Mouse (Mus musculus): ENCODE results near the gene Car8. TPM values are rescaled to one million over a fixed set of nuclear protein-coding genes. Genes with fewer than 3 reads are reported as not detected.

Car8 gene
- total and polyA plus RNA-seq, 3 experiments, result 0.31 TPM; not detected in 1

GRCm38 (mm10) chr4:8218941-8219340, 19.9 kb downstream of the Car8 start:
- peaks cover 0 to 18% of the 10 kb centered on the region in 2 experiments; a peak in 2 of 4 replicates for H3K36me3 ChIP-seq (ENCODE audit: control insufficient read depth in 1 of 2, insufficient read depth in 2 of 2, low read length in 2 of 2)
- H3K9me3 ChIP-seq (replicated peaks; ENCODE audit: insufficient read depth, low read length), result no peaks in the 10 kb centered on the region
- H3K27ac ChIP-seq (ENCODE audit: control insufficient read depth, low read depth, low read length), result no peak overlapping the region
- no peak for TF ChIP-seq GABPA (IDR thresholded peaks at IDR 0.05; ENCODE audit: low read depth, low read length)
- no peak for TF ChIP-seq NELFE (IDR thresholded peaks at IDR 0.05; ENCODE audit: low read depth, low read length)
- no peak for TF ChIP-seq ELF1 (IDR thresholded peaks at IDR 0.05; ENCODE audit: low read depth, low read length)
- TF ChIP-seq USF1 (IDR thresholded peaks at IDR 0.05; ENCODE audit: low read depth, low read length), result no peak
- TF ChIP-seq RCOR1 (IDR thresholded peaks at IDR 0.05; ENCODE audit: low read depth, low read length), result no peak
- TF ChIP-seq TAL1 (IDR thresholded peaks at IDR 0.05; ENCODE audit: low read length), result no peak
- TF ChIP-seq ZC3H11A (IDR thresholded peaks at IDR 0.05; ENCODE audit: low read depth, low read length), result no peak
- no peak for TF ChIP-seq USF2 (IDR thresholded peaks at IDR 0.05; ENCODE audit: borderline replicate concordance in 1 of 2, insufficient read depth in 1 of 2, low read depth in 1 of 2, low read length in 2 of 2)
- TF ChIP-seq CHD1 (IDR thresholded peaks at IDR 0.05; ENCODE audit: low read depth, low read length), result no peak
- TF ChIP-seq POLR2A (IDR thresholded peaks at IDR 0.05; ENCODE audit: control insufficient read depth in 1 of 2, insufficient read depth in 1 of 2, low read depth in 1 of 2, low read length in 2 of 2, poor library complexity in 1 of 2), result no peak
- H3K79me2 ChIP-seq (ENCODE audit: control insufficient read depth, insufficient read depth, low read length, poor library complexity), result no peaks in the 10 kb centered on the region
- no peak overlapping the region for H3K9ac ChIP-seq (ENCODE audit: control insufficient read depth, low read depth, low read length, poor library complexity, severe bottlenecking)
- no peak for DNase-seq (ENCODE audit: low read depth, low spot score)
- no peak overlapping the region for H3K4me3 ChIP-seq (ENCODE audit: control insufficient read depth in 1 of 2, insufficient read depth in 1 of 2, low read depth in 2 of 2, low read length in 2 of 2)
- H3K4me1 ChIP-seq (ENCODE audit: control insufficient read depth in 1 of 2, insufficient read depth in 2 of 2, low read length in 2 of 2), result peaks cover 9 to 22% of the 10 kb centered on the region in 2 experiments
- no peaks in the 10 kb centered on the region for H3K27me3 ChIP-seq (ENCODE audit: control insufficient read depth in 1 of 2, insufficient read depth in 2 of 2, low read length in 2 of 2)

GRCm38 (mm10) chr4:8218004-8218403, 20.8 kb downstream of the Car8 start:
- Histone ChIP-seq H3K9me3 (replicated peaks; ENCODE audit: insufficient read depth, low read length) (no peaks in the 10 kb centered on the region), H3K27me3 (ENCODE audit: control insufficient read depth in 1 of 2, insufficient read depth in 2 of 2, low read length in 2 of 2) (no peaks in the 10 kb centered on the region), H3K36me3 (ENCODE audit: control insufficient read depth in 1 of 2, insufficient read depth in 2 of 2, low read length in 2 of 2) (peaks cover 0 to 18% of the 10 kb centered on the region in 2 experiments; a peak in 2 of 4 replicates), H3K4me1 (ENCODE audit: control insufficient read depth in 1 of 2, insufficient read depth in 2 of 2, low read length in 2 of 2) (peaks cover 9 to 22% of the 10 kb centered on the region in 2 experiments), H3K27ac (ENCODE audit: control insufficient read depth, low read depth, low read length) (peak overlapping the region; percentile 25; the same call in 1 of the 2 replicates), H3K9ac (ENCODE audit: control insufficient read depth, low read depth, low read length, poor library complexity, severe bottlenecking) (no peak overlapping the region), H3K4me3 (ENCODE audit: control insufficient read depth in 1 of 2, insufficient read depth in 1 of 2, low read depth in 2 of 2, low read length in 2 of 2) (no peak overlapping the region), H3K79me2 (ENCODE audit: control insufficient read depth, insufficient read depth, low read length, poor library complexity) (no peaks in the 10 kb centered on the region)
- peak; percentile 87 for DNase-seq (ENCODE audit: low read depth, low spot score)
- TF ChIP-seq USF2 (IDR thresholded peaks at IDR 0.05; ENCODE audit: borderline replicate concordance in 1 of 2, insufficient read depth in 1 of 2, low read depth in 1 of 2, low read length in 2 of 2), result peak in 1 of 2 experiments; percentile 46; a peak in 1 of 4 replicates
- no peak for TF ChIP-seq BHLHE40 (IDR thresholded peaks at IDR 0.05; ENCODE audit: borderline replicate concordance, low read depth, low read length)
- no peak for TF ChIP-seq GABPA (IDR thresholded peaks at IDR 0.05; ENCODE audit: low read depth, low read length)
- TF ChIP-seq JUND (IDR thresholded peaks at IDR 0.05; ENCODE audit: low read depth, low read length), result peak; percentile 87; the same call in 1 of the 2 replicates
- peak; percentile 82 to 83 for TF ChIP-seq EP300 (IDR thresholded peaks at IDR 0.05; ENCODE audit: low read depth in 1 of 2, low read length in 2 of 2)
- no peak for TF ChIP-seq CHD1 (IDR thresholded peaks at IDR 0.05; ENCODE audit: low read depth, low read length)
- peak; percentile 62 for TF ChIP-seq SIN3A (IDR thresholded peaks at IDR 0.05; ENCODE audit: low read length)
- TF ChIP-seq ELF1 (IDR thresholded peaks at IDR 0.05; ENCODE audit: low read depth, low read length), result no peak
- peak; percentile 87 for TF ChIP-seq MAX (IDR thresholded peaks at IDR 0.05; ENCODE audit: low read length)
- no peak for TF ChIP-seq E2F4 (IDR thresholded peaks at IDR 0.05; ENCODE audit: borderline replicate concordance, low read depth, low read length)
- TF ChIP-seq MAFK (IDR thresholded peaks at IDR 0.05; ENCODE audit: borderline replicate concordance, low read depth, low read length), result 0 out of 2 replicates have a peak, but pooled peaks have one; percentile 9
- no peak for TF ChIP-seq CHD2 (IDR thresholded peaks at IDR 0.05; ENCODE audit: low read length)
- TF ChIP-seq RCOR1 (IDR thresholded peaks at IDR 0.05; ENCODE audit: low read depth, low read length), result no peak; the same call in 1 of the 2 replicates
- TF ChIP-seq POLR2AphosphoS5 (IDR thresholded peaks at IDR 0.05; ENCODE audit: borderline replicate concordance, low read depth, low read length), result no peak
- TF ChIP-seq ZC3H11A (IDR thresholded peaks at IDR 0.05; ENCODE audit: low read depth, low read length), result 0 out of 2 replicates have a peak, but pooled peaks have one; percentile 13
- no peak for TF ChIP-seq MAZ (IDR thresholded peaks at IDR 0.05; ENCODE audit: low read depth, low read length)
- no peak for TF ChIP-seq ZMIZ1 (IDR thresholded peaks at IDR 0.05; ENCODE audit: low read depth, low read length)
- TF ChIP-seq MEF2A (IDR thresholded peaks at IDR 0.05; ENCODE audit: extremely low read depth, insufficient replicate concordance, low read depth, low read length, poor library complexity, severe bottlenecking), result no peak
- peak; percentile 58 for TF ChIP-seq TCF12 (IDR thresholded peaks at IDR 0.05; ENCODE audit: low read depth, low read length)
- TF ChIP-seq MYB (IDR thresholded peaks at IDR 0.05; ENCODE audit: low read depth, low read length), result no peak
- no peak for TF ChIP-seq TBP (IDR thresholded peaks at IDR 0.05; ENCODE audit: low read depth, low read length)
- TF ChIP-seq GATA1 (IDR thresholded peaks at IDR 0.05; ENCODE audit: low read depth, low read length), result peak; percentile 88
- no peak for TF ChIP-seq POLR2AphosphoS2 (IDR thresholded peaks at IDR 0.05; ENCODE audit: low read length)
- no peak for TF ChIP-seq POLR2A (IDR thresholded peaks at IDR 0.05; ENCODE audit: control insufficient read depth in 1 of 2, insufficient read depth in 1 of 2, low read depth in 1 of 2, low read length in 2 of 2, poor library complexity in 1 of 2)
- TF ChIP-seq ETS1 (IDR thresholded peaks at IDR 0.05; ENCODE audit: low read depth, low read length), result peak; percentile 93
- no peak; the same call in 1 of the 2 replicates for TF ChIP-seq RAD21 (IDR thresholded peaks at IDR 0.05; ENCODE audit: low read depth, low read length)
- TF ChIP-seq KAT2A (conservative IDR thresholded peaks at IDR 0.05; ENCODE audit: low read depth, low read length), result no peak

Measured in MEL (cell line).